Mouse (Mus musculus) cerebellum, adult 2 months (tissue): Measurements from ENCODE around the gene 2010300C02Rik.

Source experiments
- CTCF ChIP-seq: fragments of 200-500 bp; IDR thresholded peaks from 2 replicates; pipeline ENCODE4 v1.5.1; 2011; ENCODE audit warnings: low read depth, mild to moderate bottlenecking, control low read depth, low read length, moderate library complexity, borderline replicate concordance; ENCODE audit not compliant: insufficient read depth
- POLR2A ChIP-seq: fragments of 200-500 bp; IDR thresholded peaks from 2 replicates; pipeline ENCODE4 v1.6.1; 2011; ENCODE audit warnings: low read length, control low read depth, borderline replicate concordance; ENCODE audit not compliant: insufficient read depth

DNA sequence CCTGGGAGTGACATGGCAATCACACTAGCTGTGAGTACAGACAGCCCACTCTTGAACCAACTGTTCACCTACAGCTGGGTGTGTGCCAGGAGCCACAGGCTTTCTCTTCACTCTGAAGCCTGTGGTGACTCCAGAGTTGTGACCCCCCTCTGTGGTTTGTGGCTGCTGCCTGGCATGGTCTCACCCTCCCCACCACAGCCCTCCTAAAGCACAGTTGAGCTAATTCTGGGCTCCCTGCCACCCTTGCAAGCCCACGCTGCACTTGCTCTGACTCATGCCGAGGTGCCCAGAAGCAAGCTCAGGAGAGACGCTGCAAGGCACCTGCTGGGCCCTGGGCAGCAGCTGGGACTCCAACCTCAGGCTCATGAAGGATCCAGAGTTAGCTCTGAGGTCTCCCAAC, 23.0 kb downstream of the 2010300C02Rik start:
- TF ChIP-seq CTCF (no peak), POLR2A (no peak)
